Mouse (Mus musculus): Measurements from ENCODE around the gene Bcar3.
A peak's percentile ranks its signal among the peaks of the same experiment; 100 is the strongest.
"Not testable (repeated sequence)": the region's sequence is repeated elsewhere in the genome, so short reads cannot be mapped to it uniquely, and the experiment has no call there.

Bcar3 gene

GRCm38 (mm10) chr3:122293954-122294850, at the start of gene Bcar3:
Gene Bcar3, plus strand, starts transcription at chr3:122294136.
- DNase-seq (ENCODE audit: low read depth, low spot score): peak; percentile 97

GRCm38 (mm10) chr3:122244759-122245158, 49.2 kb upstream of the Bcar3 start:
- no peak for DNase-seq (ENCODE audit: low read depth, low spot score)

GRCm38 (mm10) chr3:122245215-122245877, 48.6 kb upstream of the Bcar3 start, which contains the start of gene Gclm:
Gene Gclm, plus strand, starts transcription at chr3:122245557.
- peak; percentile 94 for DNase-seq (ENCODE audit: low read depth, low spot score)

GRCm38 (mm10) chr3:122245878-122246332, 48.0 kb upstream of the Bcar3 start:
- peak; percentile 13 for DNase-seq (ENCODE audit: low read depth, low spot score)

GRCm38 (mm10) chr3:122246406-122246805, 47.5 kb upstream of the Bcar3 start:
- DNase-seq (ENCODE audit: low read depth, low spot score): no peak

- DNase-seq (ENCODE audit: low read depth, low spot score): no peak
Observed at GRCm38 (mm10) chr3:122246986-122247767, 46.8 kb upstream of the Bcar3 start.

DNA sequence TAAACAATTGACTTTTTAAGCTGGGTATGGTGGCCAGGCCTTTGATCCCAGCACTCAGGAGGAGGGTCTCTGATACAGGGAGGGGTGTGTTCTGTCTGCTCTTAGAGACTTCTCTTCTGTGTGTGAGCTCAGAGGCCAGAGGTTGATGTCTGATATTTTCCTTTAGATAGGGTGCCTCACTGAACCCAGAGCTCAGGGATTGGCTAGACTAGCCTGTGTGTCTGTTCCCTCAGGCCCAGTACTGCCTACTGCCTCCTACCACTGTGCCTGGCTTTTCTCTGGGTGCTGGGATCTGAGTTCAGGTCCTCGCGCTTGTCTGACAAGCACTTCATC, 46.2 kb upstream of the Bcar3 start:
- no peak for DNase-seq (ENCODE audit: low read depth, low spot score)

DNA sequence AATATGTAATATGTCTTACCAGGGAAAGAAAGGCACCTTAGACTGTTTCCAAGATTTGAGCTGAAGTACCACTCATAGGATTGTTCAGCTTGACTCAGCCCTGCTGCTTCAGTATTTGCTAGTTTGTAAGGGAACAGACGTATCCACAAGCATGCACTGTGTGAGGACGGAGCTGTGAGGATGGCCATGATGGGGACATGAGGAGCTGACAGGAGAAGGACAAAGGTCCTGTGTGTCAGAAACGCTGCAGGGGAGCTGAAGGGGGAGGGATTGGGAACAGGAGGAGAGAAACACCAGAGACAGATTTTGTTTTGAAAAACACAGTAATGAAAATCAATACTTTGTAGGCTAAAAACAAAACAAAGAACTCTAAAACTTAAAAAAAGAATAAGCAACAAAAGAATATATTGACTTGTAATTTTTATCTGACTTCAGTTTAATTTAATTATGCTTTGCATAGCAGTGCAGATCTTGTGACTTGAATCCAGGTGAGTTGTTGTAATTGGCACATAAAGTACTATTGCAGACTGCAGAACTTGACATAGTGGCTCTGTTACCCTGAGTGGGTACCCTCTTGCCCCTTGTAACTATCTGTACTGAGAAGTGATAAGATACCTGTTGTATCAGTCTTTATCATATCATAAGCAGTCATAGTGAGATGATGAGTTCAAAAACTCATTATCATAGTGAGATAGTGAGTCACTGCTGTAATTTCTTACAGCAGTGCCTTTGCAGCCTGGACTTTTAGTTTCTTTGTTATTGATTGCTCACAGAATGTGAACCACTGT, 41.3 kb upstream of the Bcar3 start:
- DNase-seq (ENCODE audit: low read depth, low spot score): no peak

GRCm38 (mm10) chr3:122254050-122254449, 39.9 kb upstream of the Bcar3 start:
- DNase-seq (ENCODE audit: low read depth, low spot score): not testable (repeated sequence)

- no peak for DNase-seq (ENCODE audit: low read depth, low spot score)
Observed at GRCm38 (mm10) chr3:122269986-122270385, 23.9 kb upstream of the Bcar3 start.

DNA sequence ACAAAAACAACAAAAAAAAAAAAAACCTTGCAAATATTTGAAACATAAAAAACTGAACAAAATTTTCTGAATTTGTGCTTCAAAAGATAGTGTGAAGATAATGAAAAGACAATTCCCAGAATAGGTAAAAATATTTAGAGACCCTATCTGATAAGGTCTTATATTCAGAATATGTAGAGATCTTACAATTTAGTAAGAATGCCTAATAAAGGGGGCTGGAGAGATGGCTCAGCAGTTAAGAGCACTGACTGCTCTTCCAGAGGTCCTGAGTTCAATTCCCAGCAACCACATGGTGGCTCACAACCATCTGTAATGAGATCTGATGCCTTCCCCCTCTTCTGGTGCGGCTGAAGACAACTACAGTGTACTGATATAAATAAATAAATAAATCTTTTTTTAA, 21.4 kb upstream of the Bcar3 start:
- not testable (repeated sequence) for DNase-seq (ENCODE audit: low read depth, low spot score)

- no peak for DNase-seq (ENCODE audit: low read depth, low spot score)
Observed at GRCm38 (mm10) chr3:122273407-122274240, 20.3 kb upstream of the Bcar3 start.

- peak; percentile 98 for DNase-seq (ENCODE audit: low read depth, low spot score)
Observed at GRCm38 (mm10) chr3:122274241-122275024, 19.5 kb upstream of the Bcar3 start, which contains the start of gene Dnttip2. Gene Dnttip2, plus strand, starts transcription at chr3:122274388.

DNA sequence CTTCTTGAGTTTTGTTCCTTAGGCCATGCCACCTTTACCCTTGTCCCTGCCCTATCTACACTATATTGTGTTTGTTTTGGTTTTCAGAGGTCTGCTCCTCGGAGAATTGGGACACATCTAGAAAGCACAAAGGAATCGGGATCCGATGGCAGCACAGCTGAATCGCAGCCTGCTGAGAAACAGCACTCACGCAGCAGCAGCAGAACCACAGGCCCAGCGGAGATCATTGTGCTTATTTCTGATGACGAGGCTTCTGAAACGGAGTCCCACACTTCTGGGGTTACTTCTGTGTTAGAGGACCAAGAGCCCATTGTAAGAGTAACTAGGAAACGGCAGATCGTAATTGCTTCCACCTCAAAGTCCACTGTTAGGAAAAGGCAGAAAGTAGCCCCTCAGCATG, 18.8 kb upstream of the Bcar3 start:
- no peak for DNase-seq (ENCODE audit: low read depth, low spot score)

GRCm38 (mm10) chr3:122287195-122287594, 6.7 kb upstream of the Bcar3 start:
- DNase-seq (ENCODE audit: low read depth, low spot score): no peak

- no peak for DNase-seq (ENCODE audit: low read depth, low spot score)
Observed at GRCm38 (mm10) chr3:122288613-122289195, 5.2 kb upstream of the Bcar3 start.

GRCm38 (mm10) chr3:122289344-122289743, 4.6 kb upstream of the Bcar3 start:
- DNase-seq (ENCODE audit: low read depth, low spot score): not testable (repeated sequence)

DNA sequence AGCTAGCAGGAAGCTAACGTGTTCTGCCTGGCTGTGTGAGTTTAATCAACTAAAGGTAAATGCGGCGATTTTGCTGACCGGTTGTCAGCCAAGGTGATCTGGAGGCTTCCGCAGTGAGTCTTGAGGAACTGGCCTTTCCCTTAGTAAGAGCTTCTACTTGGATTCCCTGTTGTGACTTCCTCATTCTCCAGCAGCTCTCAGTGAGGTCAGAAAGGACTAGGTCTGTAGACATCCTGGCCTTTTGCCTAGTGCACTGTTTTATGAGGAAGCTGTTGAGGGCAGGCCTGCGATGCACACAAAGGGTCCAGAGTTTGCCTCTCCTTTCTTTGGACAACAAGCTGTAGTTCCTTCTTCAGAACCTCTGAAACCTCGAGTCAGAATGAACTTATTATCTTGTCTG, 3.2 kb upstream of the Bcar3 start:
- no peak for DNase-seq (ENCODE audit: low read depth, low spot score)

DNA sequence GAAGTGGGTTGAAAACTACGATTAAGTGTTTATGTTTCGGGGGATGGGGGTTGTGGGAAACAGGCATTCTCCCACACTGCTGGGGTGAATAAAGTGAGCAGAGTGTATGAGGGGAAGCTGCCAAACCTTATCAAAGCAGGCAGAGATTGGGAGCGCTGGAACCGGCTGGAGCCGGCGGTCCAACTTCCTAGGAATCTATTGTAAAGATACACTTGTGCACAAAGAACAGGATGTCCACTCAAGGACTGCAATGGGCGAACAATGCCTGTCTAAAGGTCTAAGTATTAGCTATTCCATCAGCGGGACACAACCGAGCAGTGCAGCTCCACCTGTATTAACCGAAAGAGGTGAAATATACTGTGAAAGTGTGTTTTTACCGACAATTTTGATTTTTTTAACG, 2.1 kb upstream of the Bcar3 start:
- DNase-seq (ENCODE audit: low read depth, low spot score): no peak
